Mouse (Mus musculus): ENCODE results near the gene Erfe. TPM values are rescaled to one million over a fixed set of nuclear protein-coding genes. Genes with fewer than 3 reads are reported as not detected.

Gene Erfe
- total RNA-seq (2021) = under 1 TPM; 0.18 to 0.57 TPM
- long read RNA-seq = 0 reads

GRCm38 (mm10) chr1:91366215-91367108 lies at the start of gene Erfe:
Gene Erfe, plus strand, starts transcription at chr1:91366430.
- DNase-seq (ENCODE audit: low spot score in 2 of 2) = peak; percentile 64 to 71

GRCm38 (mm10) chr1:91317656-91318055 lies 48.6 kb upstream of the Erfe start:
- no peak for DNase-seq (ENCODE audit: low spot score in 2 of 2)

- DNase-seq (ENCODE audit: low spot score in 2 of 2) = peak in 1 of 2 experiments; percentile 42
Measured at GRCm38 (mm10) chr1:91321760-91322438, 44.3 kb upstream of the Erfe start, which contains the start of gene Espnl. Gene Espnl, plus strand, starts transcription at chr1:91322075.

- no peak for DNase-seq (ENCODE audit: low spot score in 2 of 2)
Measured at GRCm38 (mm10) chr1:91324646-91325045, 41.6 kb upstream of the Erfe start.

- no peak for DNase-seq (ENCODE audit: low spot score in 2 of 2)
Measured at GRCm38 (mm10) chr1:91325488-91326042, 40.7 kb upstream of the Erfe start.

- DNase-seq (ENCODE audit: low spot score in 2 of 2) = no peak
Measured at GRCm38 (mm10) chr1:91332102-91332501, 34.1 kb upstream of the Erfe start.

GRCm38 (mm10) chr1:91333582-91333981 lies 32.6 kb upstream of the Erfe start:
- DNase-seq (ENCODE audit: low spot score in 2 of 2) = no peak

GRCm38 (mm10) chr1:91337355-91337754 lies 28.9 kb upstream of the Erfe start:
- DNase-seq (ENCODE audit: low spot score in 2 of 2) = no peak

- DNase-seq (ENCODE audit: low spot score in 2 of 2) = peak in 1 of 2 experiments; percentile 41
Measured at GRCm38 (mm10) chr1:91344001-91344400, 22.2 kb upstream of the Erfe start.

GRCm38 (mm10) chr1:91344921-91345685 lies 21.1 kb upstream of the Erfe start:
- DNase-seq (ENCODE audit: low spot score in 2 of 2) = no peak

- DNase-seq (ENCODE audit: low spot score in 2 of 2) = peak; percentile 59 to 70
Measured at GRCm38 (mm10) chr1:91346892-91347291, 19.3 kb upstream of the Erfe start.

- no peak for DNase-seq (ENCODE audit: low spot score in 2 of 2)
Measured at GRCm38 (mm10) chr1:91350841-91351240, 15.4 kb upstream of the Erfe start, which contains the start of gene Klhl30. Gene Klhl30, plus strand, starts transcription at chr1:91351016.

GRCm38 (mm10) chr1:91351249-91351648 lies 15.0 kb upstream of the Erfe start:
- DNase-seq (ENCODE audit: low spot score in 2 of 2) = no peak

- DNase-seq (ENCODE audit: low spot score in 2 of 2) = no peak
Measured at GRCm38 (mm10) chr1:91352277-91352676, 14.0 kb upstream of the Erfe start.

- DNase-seq (ENCODE audit: low spot score in 2 of 2) = no peak
Measured at GRCm38 (mm10) chr1:91356105-91356504, 10.1 kb upstream of the Erfe start.

- DNase-seq (ENCODE audit: low spot score in 2 of 2) = no peak
Measured at GRCm38 (mm10) chr1:91362113-91362512, 4.1 kb upstream of the Erfe start.

GRCm38 (mm10) chr1:91364822-91365644 lies 1.2 kb upstream of the Erfe start:
- no peak for DNase-seq (ENCODE audit: low spot score in 2 of 2)

- no peak for DNase-seq (ENCODE audit: low spot score in 2 of 2)
Measured at GRCm38 (mm10) chr1:91365816-91366214, 415 bp upstream of the Erfe start.

- DNase-seq (ENCODE audit: low spot score in 2 of 2) = no peak
Measured at GRCm38 (mm10) chr1:91367295-91367694, 1.1 kb downstream of the Erfe start.

GRCm38 (mm10) chr1:91369408-91369807 lies 3.2 kb downstream of the Erfe start:
- DNase-seq (ENCODE audit: low spot score in 2 of 2) = no peak
